Mouse (Mus musculus) brain, adult 2 months (tissue): ENCODE results near the gene Adat1.
A peak's percentile ranks its signal among the peaks of the same experiment; 100 is the strongest.

Experiments used
- DNase-seq: peaks from one replicate; pipeline ENCODE4 v3.0.0; 2011; ENCODE audit warnings: low read depth, low spot score

Adat1 gene

DNA sequence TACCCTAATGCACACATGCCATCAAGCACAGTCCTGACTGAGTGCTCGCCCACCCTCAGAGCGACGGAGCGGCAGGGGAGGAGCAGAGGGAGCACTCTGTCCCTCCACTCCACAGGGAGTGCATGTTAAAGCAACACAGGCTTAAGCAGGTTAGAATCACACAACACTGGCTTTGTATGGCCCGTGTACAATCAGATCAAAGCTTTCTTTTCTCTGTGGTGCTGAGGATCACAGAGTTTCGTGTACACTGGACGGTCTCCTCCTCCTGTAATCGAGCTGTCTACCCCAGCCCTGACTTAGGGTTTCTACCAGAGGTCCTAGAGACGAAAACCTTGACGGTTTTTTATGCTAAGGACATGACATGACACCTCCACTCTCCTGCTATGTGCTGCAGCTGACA lies 23.6 kb downstream of the Adat1 start:
- no peak for DNase-seq

DNA sequence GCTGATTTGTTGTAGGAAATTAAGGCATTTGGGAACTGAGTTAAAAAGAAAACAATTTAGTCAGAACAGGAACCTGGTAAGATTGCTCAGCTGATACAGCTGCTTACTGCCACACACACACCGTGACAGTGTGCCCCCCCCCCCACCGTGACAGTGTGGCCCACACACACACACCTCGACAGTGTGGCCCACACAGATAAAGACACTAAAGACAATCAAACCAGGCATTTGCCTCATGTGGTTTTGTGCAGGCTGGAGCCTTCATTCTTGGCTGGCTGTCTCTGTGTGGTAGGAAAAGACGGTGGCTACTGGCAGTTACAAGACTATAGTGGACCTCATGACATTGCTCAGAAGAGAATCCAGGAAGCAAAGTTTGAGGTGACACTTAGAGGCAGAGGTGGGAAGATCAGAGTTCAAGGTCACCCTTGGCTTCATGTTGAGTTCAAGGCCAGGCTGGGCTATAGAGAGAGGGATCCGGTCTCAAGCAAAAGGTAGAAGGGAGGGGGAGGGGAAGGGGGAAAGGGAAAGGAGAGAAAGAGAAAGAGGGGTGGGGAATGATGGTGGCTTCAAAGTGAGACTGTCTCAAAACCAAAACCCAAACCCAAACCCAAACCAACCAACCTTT lies 24.7 kb downstream of the Adat1 start:
- DNase-seq: no peak

DNA sequence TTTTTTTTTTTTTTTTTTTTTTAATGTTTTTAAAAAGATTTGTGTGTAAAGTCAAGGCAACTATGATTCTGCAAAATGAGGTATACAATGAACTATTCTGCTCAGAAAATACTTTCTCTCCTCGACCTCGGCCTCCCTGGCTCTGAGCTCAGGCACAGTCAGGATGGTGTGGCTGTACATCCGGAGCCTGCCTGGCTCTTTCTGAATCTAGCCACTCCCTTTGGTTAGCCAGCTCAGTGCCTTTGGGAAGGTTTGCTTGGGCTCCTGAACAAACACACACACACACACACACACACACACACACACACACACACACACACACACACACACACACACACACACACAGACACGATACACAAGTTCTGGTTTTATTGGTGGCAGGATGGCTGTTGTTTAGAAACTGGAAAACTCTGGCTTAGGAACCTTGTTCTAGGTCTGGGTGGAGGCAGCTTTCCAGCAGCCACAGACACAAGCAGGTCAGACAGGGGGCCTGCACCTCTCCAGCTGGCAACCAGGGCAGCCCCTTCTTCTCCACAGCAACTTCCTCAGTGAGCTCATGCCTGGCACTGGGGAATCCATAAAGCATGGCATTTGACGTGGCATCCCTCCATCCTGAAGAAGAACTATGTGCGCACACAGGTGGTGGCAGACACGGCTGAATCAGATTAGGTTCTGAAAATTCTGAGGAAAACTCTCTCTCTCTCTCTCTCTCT lies 27.1 kb downstream of the Adat1 start:
- DNase-seq: peak; percentile 58

- peak; percentile 82 for DNase-seq
Observed at GRCm38 (mm10) chr8:111964351-111964750, 27.8 kb downstream of the Adat1 start.

GRCm38 (mm10) chr8:111963546-111963945 lies 28.6 kb downstream of the Adat1 start:
- no peak for DNase-seq

GRCm38 (mm10) chr8:111963091-111963490 lies 29.0 kb downstream of the Adat1 start:
- DNase-seq: no peak

GRCm38 (mm10) chr8:111962589-111962988 lies 29.5 kb downstream of the Adat1 start:
- DNase-seq: no peak

- no peak for DNase-seq
Observed at GRCm38 (mm10) chr8:111961330-111961729, 30.8 kb downstream of the Adat1 start.

- peak; percentile 51 for DNase-seq
Observed at GRCm38 (mm10) chr8:111960591-111961321, 31.3 kb downstream of the Adat1 start.

GRCm38 (mm10) chr8:111957231-111957630 lies 34.9 kb downstream of the Adat1 start:
- peak; percentile 29 for DNase-seq

GRCm38 (mm10) chr8:111955879-111956278 lies 36.2 kb downstream of the Adat1 start:
- DNase-seq: no peak

- DNase-seq: no peak
Observed at GRCm38 (mm10) chr8:111954844-111955594, 37.1 kb downstream of the Adat1 start.

DNA sequence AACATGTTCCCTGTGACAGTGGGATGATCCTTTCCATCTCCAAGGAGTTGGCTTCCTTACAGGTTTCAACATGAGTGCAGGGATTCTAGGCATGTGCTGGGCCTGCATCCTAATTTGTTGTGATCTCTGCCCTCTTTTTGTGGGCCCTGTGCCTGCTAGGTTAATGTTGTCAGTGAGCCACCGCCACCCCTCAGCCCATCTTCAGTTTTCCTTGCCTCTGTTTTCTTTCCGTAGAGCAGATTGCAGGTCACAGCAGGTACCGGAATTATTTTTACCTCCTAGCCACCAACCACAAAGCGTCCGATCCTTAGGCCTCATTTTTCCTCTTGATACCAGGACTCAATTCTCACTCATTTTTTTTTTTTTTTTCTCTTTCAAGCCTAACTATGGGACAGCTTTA lies 40.2 kb downstream of the Adat1 start:
- DNase-seq: peak; percentile 87

GRCm38 (mm10) chr8:111951317-111951716 lies 40.8 kb downstream of the Adat1 start:
- peak; percentile 83 for DNase-seq

DNA sequence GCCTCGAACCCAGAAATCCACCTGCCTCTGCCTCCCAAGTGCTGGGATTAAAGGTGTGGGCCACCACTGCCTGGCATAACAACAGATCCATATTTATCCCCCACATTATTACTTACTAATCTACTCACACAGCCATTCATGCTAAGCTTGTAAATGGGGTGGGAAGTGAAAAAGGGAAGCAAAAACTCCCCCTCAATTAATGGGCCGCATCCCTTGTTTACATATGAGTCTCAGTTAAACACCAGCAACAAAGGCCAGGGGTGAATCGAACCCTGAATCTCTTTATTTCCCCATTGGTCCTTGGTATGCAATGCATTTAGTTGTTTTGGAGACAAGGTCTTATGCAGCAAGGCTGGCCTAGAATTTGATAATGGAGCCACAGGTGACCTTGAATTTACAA lies 41.3 kb downstream of the Adat1 start:
- no peak for DNase-seq

- DNase-seq: peak; percentile 84
Observed at GRCm38 (mm10) chr8:111947954-111948353, 44.1 kb downstream of the Adat1 start.

- no peak for DNase-seq
Observed at GRCm38 (mm10) chr8:111947144-111947543, 45.0 kb downstream of the Adat1 start.

- no peak for DNase-seq
Observed at GRCm38 (mm10) chr8:111943544-111943943, 48.6 kb downstream of the Adat1 start.

- DNase-seq: peak; percentile 24
Observed at GRCm38 (mm10) chr8:111941101-111941454, 51.0 kb downstream of the Adat1 start.

DNA sequence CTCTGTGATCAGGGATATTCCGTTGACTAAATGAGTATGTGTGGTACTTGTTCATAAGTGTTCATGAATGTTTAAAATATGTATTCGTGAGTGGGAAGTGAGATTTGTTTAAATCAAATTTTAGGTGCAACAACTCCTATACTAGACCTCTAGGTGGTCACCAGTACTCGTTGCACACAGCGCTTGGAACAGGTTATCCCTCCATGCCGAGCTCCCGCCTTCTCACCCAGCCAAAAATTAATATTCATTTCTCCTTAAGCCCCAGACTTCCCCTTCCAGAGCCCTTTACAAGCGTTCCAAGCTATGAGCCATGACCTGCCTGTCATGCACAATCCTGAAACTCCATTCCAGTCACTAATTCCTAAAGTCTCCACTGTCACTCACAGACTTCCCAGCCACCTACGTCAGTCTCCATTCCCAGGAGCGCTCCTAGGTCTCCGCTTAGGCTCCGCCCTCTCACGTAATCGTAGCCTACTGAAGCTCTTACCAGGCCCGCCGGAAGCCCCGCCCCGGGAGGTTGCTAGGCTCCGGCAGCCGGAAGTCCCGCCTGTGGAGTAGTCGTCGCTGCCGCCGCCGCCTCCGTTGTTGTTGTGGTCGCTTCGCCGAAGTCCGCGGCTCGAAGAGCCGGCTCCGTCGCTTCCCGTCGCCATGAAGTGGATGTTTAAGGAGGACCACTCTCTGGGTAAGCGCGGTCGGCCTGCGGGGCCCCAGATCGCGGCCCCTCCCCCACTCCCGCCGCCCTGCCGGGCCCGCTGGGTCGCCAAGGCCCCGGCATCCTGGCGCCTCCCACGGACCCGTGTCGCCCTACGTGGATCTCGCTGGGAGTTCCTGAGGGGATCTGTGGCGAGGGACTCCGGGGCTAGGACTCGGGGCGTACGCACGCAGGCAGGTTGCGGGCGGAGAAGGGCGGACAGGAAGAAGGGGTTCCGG lies 51.7 kb downstream of the Adat1 start, which contains the start of gene Gabarapl2:
Gene Gabarapl2, plus strand, starts transcription at position 533 of the 930 bp plus-strand sequence.
- DNase-seq: peak; percentile 99
